Mouse (Mus musculus) ES-Bruce4 (cell line): ENCODE results near the gene Btbd17. TPM values are rescaled to one million over a fixed set of nuclear protein-coding genes. Genes with fewer than 3 reads are reported as not detected.

Experiments used
- H3K27ac ChIP-seq: 2 replicates; pipeline ENCODE4 v1.5.1; 2012; ENCODE audit warnings: low read length, inconsistent platforms; ENCODE audit not compliant: insufficient read depth
- H3K27me3 ChIP-seq: 2 replicates; pipeline ENCODE4 v1.6.1; 2012; ENCODE audit warnings: mild to moderate bottlenecking, low read length, inconsistent platforms; ENCODE audit not compliant: control insufficient read depth, poor library complexity, insufficient read depth, severe bottlenecking
- H3K36me3 ChIP-seq: 2 replicates; pipeline ENCODE4 v1.6.1; 2012; ENCODE audit warnings: inconsistent platforms, mild to moderate bottlenecking, low read length, moderate library complexity; ENCODE audit not compliant: control insufficient read depth, poor library complexity, insufficient read depth, severe bottlenecking
- H3K4me1 ChIP-seq: one replicate; pipeline ENCODE4 v1.8.1; 2011; ENCODE audit warnings: low read length; ENCODE audit not compliant: control insufficient read depth, insufficient read depth
- H3K4me3 ChIP-seq: 2 replicates; pipeline ENCODE4 v1.5.1; 2011; ENCODE audit warnings: low read depth, mild to moderate bottlenecking, low read length
- H3K9ac ChIP-seq: 2 replicates; pipeline ENCODE4 v1.6.1; 2012; ENCODE audit warnings: low read depth, mild to moderate bottlenecking, inconsistent platforms; ENCODE audit not compliant: poor library complexity, severe bottlenecking
- H3K9me3 ChIP-seq: replicated peaks from 2 replicates; pipeline ENCODE4 v1.6.1; 2012; ENCODE audit warnings: mild to moderate bottlenecking, low read length, inconsistent platforms; ENCODE audit not compliant: control insufficient read depth, poor library complexity, insufficient read depth, severe bottlenecking
- CTCF ChIP-seq: IDR thresholded peaks from one replicate; pipeline ENCODE4 v1.8.1; 2011; ENCODE audit warnings: low read depth, low read length
- EP300 ChIP-seq: IDR thresholded peaks from 2 replicates; pipeline ENCODE4 v1.6.1; 2011; ENCODE audit warnings: low read depth, low read length; ENCODE audit not compliant: insufficient read depth
- POLR2A ChIP-seq: IDR thresholded peaks from one replicate; pipeline ENCODE4 v1.8.1; 2011; ENCODE audit warnings: low read length; ENCODE audit not compliant: insufficient read depth
- polyA plus RNA-seq: library from polyadenylated mRNA; stranded (reverse); fragments of >200 nt; gene quantifications from 2 replicates; pipeline ENCODE4 v1.2.4, GENCODE M21; 2011; ENCODE audit warnings: low read depth; ENCODE audit not compliant: missing spikeins, insufficient read depth, insufficient read length

Btbd17 gene
- polyA plus RNA-seq, 1 experiment = not detected

DNA sequence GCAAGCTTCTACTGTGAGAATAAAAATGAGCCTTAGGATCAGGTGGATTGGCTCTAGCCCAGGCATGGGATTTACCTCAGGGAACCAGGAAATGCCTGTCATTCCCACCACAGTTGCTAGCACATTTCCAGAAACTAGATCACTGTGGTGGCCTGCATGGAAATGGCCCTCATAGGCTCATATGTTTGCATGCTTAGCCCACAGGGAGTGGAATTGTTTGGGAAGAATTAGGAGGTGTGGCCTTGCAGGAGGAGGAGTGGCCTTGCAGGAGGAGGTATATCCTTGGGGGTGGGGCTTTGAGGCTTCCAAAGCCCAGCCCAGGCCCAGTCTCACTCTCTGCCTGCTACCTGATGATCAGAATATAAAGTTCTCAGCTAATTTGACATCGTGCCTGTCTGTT, 6.2 kb upstream of the Btbd17 start:
- Histone ChIP-seq H3K9me3 (no peaks in the 10 kb centered on the region), H3K36me3 (no peaks in the 10 kb centered on the region), H3K4me1 (peaks cover 1% of the 10 kb centered on the region), H3K27me3 (no peaks in the 10 kb centered on the region), H3K4me3 (no peak overlapping the region), H3K9ac (no peak overlapping the region), H3K27ac (no peak overlapping the region)
- TF ChIP-seq POLR2A = no peak
- TF ChIP-seq CTCF = no peak
- no peak for TF ChIP-seq EP300

DNA sequence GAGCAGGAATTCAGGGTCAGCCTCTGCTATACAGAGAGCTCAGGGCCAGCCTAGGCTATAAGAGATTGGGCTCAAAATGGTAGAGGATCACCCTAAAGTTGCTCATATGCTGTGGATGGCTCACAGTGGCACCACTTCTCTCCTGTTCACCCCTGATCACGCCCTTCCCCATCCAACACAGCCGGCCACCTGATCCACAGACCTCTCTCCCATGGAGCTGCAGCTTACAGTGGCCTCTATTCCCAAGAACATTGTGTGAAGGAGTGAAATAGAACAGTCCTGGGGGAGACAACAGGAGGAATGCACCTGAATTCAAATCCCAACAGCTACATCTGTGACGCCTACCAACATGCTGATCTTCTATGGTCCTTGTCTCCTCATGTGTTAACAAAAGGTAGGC, 2.9 kb upstream of the Btbd17 start, which contains the start of gene Gpr142:
Gpr142 (plus strand) TSS at position 301 of the 400 bp plus-strand sequence.
- peaks cover 1% of the 10 kb centered on the region for H3K4me1 ChIP-seq
- TF ChIP-seq EP300 = no peak
- TF ChIP-seq POLR2A = no peak
- TF ChIP-seq CTCF = no peak
- no peak within 1 kb of the TSS for H3K9ac ChIP-seq
- no peaks in the 10 kb centered on the region for H3K36me3 ChIP-seq
- no peak within 1 kb of the TSS for H3K4me3 ChIP-seq
- no peaks in the 10 kb centered on the region for H3K9me3 ChIP-seq
- H3K27ac ChIP-seq = no peak within 1 kb of the TSS
- no peaks in the 10 kb centered on the region for H3K27me3 ChIP-seq

GRCm38 (mm10) chr11:114797981-114798380, 2.2 kb upstream of the Btbd17 start:
- Histone ChIP-seq H3K9me3 (no peaks in the 10 kb centered on the region), H3K9ac (no peak overlapping the region), H3K36me3 (no peaks in the 10 kb centered on the region), H3K27me3 (no peaks in the 10 kb centered on the region), H3K4me1 (peaks cover 1% of the 10 kb centered on the region), H3K27ac (no peak overlapping the region), H3K4me3 (no peak overlapping the region)
- TF ChIP-seq POLR2A (no peak), EP300 (no peak), CTCF (no peak)

DNA sequence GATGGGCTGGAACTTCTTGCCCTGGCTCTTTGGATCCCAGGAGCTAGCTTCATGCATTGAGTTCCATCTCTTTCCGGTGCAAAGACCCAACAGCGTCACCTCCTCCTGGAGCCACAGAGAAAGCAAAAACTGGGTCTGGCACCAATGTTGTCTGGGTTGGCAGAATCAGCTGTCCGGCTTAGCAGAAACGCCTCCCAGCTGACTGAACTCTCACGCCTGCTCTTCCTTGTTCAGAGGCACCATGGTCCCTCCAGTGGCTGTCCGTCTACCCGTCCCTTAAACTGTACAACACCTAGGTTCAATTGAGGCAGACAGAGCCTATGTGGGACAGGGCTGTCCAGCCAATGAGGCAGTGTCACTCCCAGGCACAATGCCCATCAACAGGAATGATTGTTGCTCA, 1.4 kb upstream of the Btbd17 start:
- no peak overlapping the region for H3K9ac ChIP-seq
- H3K27ac ChIP-seq = no peak overlapping the region
- TF ChIP-seq EP300 (no peak), CTCF (no peak), POLR2A (no peak)
- H3K9me3 ChIP-seq = no peaks in the 10 kb centered on the region
- no peak overlapping the region for H3K4me3 ChIP-seq
- no peaks in the 10 kb centered on the region for H3K36me3 ChIP-seq
- no peaks in the 10 kb centered on the region for H3K4me1 ChIP-seq
- no peaks in the 10 kb centered on the region for H3K27me3 ChIP-seq

DNA sequence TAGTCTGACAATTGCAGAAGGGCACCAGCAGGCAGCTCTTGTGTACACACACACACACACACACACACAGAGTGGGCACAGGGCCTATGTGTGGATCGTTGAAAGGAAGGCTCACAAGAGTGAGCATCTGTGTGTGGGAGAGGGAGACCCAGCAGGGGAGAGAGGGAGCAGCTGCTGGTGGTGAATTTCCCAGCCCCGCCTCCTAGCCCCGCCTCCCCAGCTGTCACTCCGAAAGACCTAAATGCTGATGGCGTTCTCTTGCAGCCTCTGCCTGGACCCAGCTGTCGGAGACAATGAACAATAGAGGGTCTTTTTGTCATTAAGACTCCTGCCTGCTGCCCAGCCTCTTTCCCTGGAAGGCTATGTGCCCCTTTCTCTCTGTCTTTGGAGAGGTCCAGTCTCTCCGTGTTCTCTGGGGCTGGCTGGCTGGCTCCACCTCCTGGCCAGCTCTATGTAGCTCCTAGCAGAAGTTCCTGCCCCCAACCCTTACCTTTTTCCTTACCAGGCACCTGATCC, 456 bp downstream of the Btbd17 start:
- 0 out of 2 replicates have a peak, but pooled peaks cover 4% of the 10 kb centered on the region for H3K27me3 ChIP-seq
- H3K36me3 ChIP-seq = no peaks in the 10 kb centered on the region
- no peak overlapping the region for H3K9ac ChIP-seq
- no peak overlapping the region for H3K27ac ChIP-seq
- TF ChIP-seq EP300 (peak; percentile 82; the same call in 1 of the 2 replicates), CTCF (peak; percentile 48), POLR2A (no peak)
- H3K4me1 ChIP-seq = peaks cover 1% of the 10 kb centered on the region
- no peaks in the 10 kb centered on the region for H3K9me3 ChIP-seq
- H3K4me3 ChIP-seq = peak overlapping the region; percentile 22; the same call in 1 of the 2 replicates

DNA sequence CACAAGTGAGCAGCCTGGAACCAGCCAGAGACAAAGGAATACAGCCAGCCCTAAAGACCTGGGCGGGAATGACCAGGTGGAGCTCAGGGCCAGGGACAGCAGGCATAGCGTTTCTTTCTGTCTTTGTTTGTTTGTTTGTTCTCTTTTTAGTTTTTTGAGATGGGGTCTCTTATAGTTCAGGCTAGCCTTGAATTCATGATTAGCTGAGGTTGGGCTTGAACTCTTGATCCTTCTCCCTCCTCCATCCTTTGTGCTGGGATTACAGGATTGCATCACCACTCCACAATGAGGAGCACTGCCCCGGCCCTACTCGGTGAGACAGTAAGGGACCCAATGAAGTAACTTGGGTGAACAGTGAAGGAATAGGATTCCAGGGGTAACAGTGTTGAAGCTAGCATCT, 1.1 kb downstream of the Btbd17 start:
- H3K27me3 ChIP-seq = 0 out of 2 replicates have a peak, but pooled peaks cover 4% of the 10 kb centered on the region
- H3K4me3 ChIP-seq = no peak overlapping the region
- no peak for TF ChIP-seq CTCF
- no peak for TF ChIP-seq EP300
- no peak for TF ChIP-seq POLR2A
- H3K36me3 ChIP-seq = no peaks in the 10 kb centered on the region
- H3K9me3 ChIP-seq = no peaks in the 10 kb centered on the region
- H3K9ac ChIP-seq = no peak overlapping the region
- H3K27ac ChIP-seq = no peak overlapping the region
- H3K4me1 ChIP-seq = peaks cover 7% of the 10 kb centered on the region
